Mouse (Mus musculus) layer of hippocampus, postnatal 10 days (tissue): Measurements from ENCODE around the gene Plxnb1. TPM values are rescaled to one million over a fixed set of nuclear protein-coding genes. Genes with fewer than 3 reads are reported as not detected.
"Not testable (repeated sequence)": the region's sequence is repeated elsewhere in the genome, so short reads cannot be mapped to it uniquely, and the experiment has no call there.

Experiments used
- DNase-seq, 2 experiments: peaks; one replicate each; pipeline ENCODE4 v3.0.0; 2021; ENCODE audit warnings: low spot score in 2 of 2
- total RNA-seq, 2 experiments: library from RNA; stranded (reverse); gene quantifications; 2 replicates each; pipeline ENCODE4 v1.2.3; 2021

Plxnb1 gene
- total RNA-seq, 2 experiments from 2014 or later: 87.8 to 89.8 TPM

DNA sequence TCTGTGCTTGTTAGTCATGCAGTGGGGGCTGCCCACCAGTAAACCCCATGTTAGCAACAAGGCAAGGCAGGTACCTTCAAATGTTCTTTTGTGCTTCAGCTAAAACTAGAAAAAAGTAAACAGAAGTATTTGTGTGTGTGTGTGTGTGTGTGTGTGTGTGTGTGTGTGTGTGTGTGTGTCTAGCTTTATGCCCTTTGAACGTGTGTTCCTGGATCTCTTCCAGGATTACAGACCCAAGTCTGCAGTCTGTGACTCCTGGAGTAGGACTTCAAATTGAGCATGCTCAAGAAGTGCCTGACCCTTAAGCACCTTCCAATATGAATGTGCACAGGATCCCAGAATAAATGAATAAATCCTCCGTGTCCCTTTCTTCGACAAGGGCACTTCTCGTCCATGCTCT is 31.9 kb downstream of the Plxnb1 start:
- no peak for DNase-seq

DNA sequence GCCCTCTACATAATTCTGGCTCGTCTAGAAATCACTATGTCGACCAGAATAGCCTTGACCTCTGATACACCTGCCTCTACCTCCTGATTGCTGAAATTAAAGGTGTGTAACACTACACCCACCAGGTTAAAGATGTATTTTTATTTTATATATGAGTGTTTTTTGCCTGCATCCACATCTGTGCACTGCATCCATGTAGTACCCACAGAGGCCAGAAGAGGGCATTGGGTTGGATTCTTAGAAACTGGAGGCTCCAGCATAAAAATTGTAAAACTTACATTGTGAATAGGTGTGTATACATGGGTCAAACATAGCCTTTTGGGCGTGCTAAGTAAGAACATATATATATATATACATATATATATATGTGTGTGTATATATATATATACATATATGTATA is 33.0 kb downstream of the Plxnb1 start:
- peak; percentile 53 to 59 for DNase-seq

DNA sequence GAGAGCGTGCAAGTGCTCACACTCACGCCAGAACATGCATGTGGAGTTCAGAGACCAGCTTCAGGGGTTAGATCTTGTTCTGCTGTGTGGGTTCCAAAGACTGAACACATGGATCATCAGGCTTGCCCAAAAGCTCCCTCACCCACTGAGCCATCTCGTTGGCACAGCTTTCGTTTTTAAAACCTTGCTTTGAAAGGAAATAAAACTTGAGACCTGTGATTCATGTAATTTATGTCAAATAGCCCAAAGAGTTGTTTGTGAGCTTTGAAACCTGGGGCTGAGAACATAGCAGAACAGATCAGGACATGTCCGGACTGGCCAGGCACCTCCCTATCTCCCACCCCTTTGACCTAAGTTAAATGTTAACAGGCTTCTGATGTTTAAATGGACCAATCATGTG is 34.9 kb downstream of the Plxnb1 start:
- DNase-seq: no peak

DNA sequence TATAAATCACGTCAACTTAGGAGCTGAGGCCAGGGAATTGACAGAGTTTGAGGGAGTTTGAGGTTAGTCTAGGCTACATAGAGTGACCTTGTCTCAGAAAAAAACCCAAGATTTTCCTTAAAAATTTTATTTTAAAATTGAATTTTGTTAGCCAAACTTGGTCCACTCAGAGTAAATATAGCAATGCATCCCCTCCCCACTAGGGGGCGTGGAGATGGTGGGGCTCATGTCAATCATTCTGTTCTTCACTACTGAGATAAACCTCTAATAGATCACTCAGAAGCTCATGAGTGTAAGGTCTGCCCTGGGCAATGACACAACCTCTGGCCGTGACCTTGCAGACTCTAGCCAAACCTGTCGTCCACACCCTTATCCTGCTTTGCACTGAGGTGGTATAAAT is 45.2 kb downstream of the Plxnb1 start:
- DNase-seq: not testable (repeated sequence)

DNA sequence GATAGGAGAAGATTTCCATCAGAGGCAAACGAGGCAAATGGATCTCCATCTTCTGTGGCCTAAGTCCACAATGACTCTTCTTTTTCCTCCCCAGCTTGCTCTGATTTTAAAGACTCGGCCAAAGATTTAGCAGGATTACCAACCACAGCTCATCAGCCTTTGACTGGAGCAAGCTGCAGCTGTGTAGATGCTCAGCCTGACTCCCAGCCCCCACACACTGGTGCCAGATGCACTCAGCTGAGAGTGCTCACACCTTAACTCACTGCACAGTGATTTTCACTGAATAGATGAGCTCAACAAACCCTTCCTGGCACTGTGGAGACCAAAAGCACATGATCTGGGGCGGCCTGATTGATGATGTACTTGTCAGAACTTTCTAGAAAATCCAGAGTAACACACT is 66.8 kb downstream of the Plxnb1 start, which contains the start of gene Fbxw21:
Gene Fbxw21 (minus strand): TSS at position 101 of the 400 bp plus-strand sequence.
- no peak for DNase-seq

DNA sequence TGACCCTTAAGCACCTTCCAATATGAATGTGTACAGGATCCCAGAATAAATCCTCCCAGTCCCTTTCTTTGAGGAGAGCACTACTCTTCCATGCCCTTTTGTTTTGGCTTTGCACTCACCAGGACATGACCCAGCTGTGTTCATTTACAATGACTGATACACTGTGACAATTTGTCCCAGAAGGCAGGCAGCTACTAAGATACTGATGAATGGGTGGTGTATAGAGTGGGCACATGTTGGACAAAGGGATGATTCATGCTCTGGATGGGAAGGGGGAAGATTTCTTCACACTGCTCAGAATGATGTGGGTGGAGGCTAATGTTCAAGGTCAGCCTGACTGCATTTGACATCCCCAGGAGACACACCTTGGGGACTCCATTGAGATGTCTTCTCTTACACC is 72.1 kb downstream of the Plxnb1 start:
- no peak for DNase-seq

Other genes starting within 250 kb of the Plxnb1 start
- gene Slc26a6, start 242.1 kb upstream of the Plxnb1 start, total RNA-seq: 10 to 100 TPM; 35.8 to 38.1 TPM
- gene Tmem89, start 180.8 kb upstream of the Plxnb1 start, total RNA-seq: under 1 TPM in 1 of 2 experiments, not detected in 1; 0.39 TPM
- 100 to 1,000 TPM; 348 to 361 TPM for gene Uqcrc1, start 158.8 kb upstream of the Plxnb1 start, total RNA-seq
- gene Col7a1, start 141.8 kb upstream of the Plxnb1 start, total RNA-seq: 1 to 10 TPM; 3.9 to 4.8 TPM
- gene Ucn2, start 109.4 kb upstream of the Plxnb1 start, total RNA-seq: under 1 TPM in 1 of 2 experiments, not detected in 1; 0.41 TPM
- gene Pfkfb4, start 103.6 kb upstream of the Plxnb1 start, total RNA-seq: 10 to 100 TPM; 20.9 to 26.7 TPM
- gene Shisa5, start 56.8 kb upstream of the Plxnb1 start, total RNA-seq: 10 to 100 TPM; 37.7 to 47.2 TPM
- 10 to 100 TPM; 11.9 to 13.2 TPM for gene Trex1, start 35.7 kb upstream of the Plxnb1 start, total RNA-seq
- 10 to 100 TPM; 28.5 to 29.9 TPM for gene Atrip, start 21.3 kb upstream of the Plxnb1 start, total RNA-seq
- 1 to 10 TPM; 6.1 to 7.3 TPM for gene Ccdc51, start 12.9 kb upstream of the Plxnb1 start, total RNA-seq
- gene Tma7, start 12.8 kb upstream of the Plxnb1 start, total RNA-seq: 100 to 1,000 TPM; 331 to 333 TPM
- not detected for gene Fbxw21, start 66.7 kb downstream of the Plxnb1 start, total RNA-seq
- gene Fbxw13, start 100.6 kb downstream of the Plxnb1 start, total RNA-seq: not detected
- not detected for gene Fbxw20, start 139.4 kb downstream of the Plxnb1 start, total RNA-seq
- not detected for gene Fbxw14, start 192.3 kb downstream of the Plxnb1 start, total RNA-seq
- not detected for gene Fbxw28, start 244.3 kb downstream of the Plxnb1 start, total RNA-seq